Mouse (Mus musculus): ENCODE results near the gene E2f4. TPM values are rescaled to one million over a fixed set of nuclear protein-coding genes. Genes with fewer than 3 reads are reported as not detected.

E2f4 gene
- polyA plus RNA-seq, 1 experiment from 2014 or later: 125 TPM

GRCm38 (mm10) chr8:105261326-105261980 lies 36.0 kb upstream of the E2f4 start:
- peaks cover 32% of the 10 kb centered on the region for H3K4me1 ChIP-seq
- no peak overlapping the region for H3K27ac ChIP-seq (replicated peaks)
- H3K4me3 ChIP-seq: no peak overlapping the region
- H3K27me3 ChIP-seq (replicated peaks; ENCODE audit: low read depth, poor library complexity, severe bottlenecking): peaks cover 100% of the 10 kb centered on the region
- no peak for DNase-seq (ENCODE audit: low spot score)
- peaks cover 4% of the 10 kb centered on the region for H3K9me3 ChIP-seq
- H3K36me3 ChIP-seq (replicated peaks): no peaks in the 10 kb centered on the region
- 83% methylated on average over 12 of the region's 12 CpGs for WGBS

GRCm38 (mm10) chr8:105263244-105263912 lies 34.1 kb upstream of the E2f4 start:
- Histone ChIP-seq H3K4me1 (peaks cover 47% of the 10 kb centered on the region), H3K27me3 (replicated peaks; ENCODE audit: low read depth, poor library complexity, severe bottlenecking) (peaks cover 100% of the 10 kb centered on the region), H3K4me3 (peak overlapping the region; percentile 76), H3K36me3 (replicated peaks) (no peaks in the 10 kb centered on the region), H3K9me3 (peaks cover 4% of the 10 kb centered on the region), H3K27ac (replicated peaks) (no peak overlapping the region)
- WGBS: 40% methylated on average over 16 of the region's 16 CpGs
- DNase-seq (ENCODE audit: low spot score): no peak

GRCm38 (mm10) chr8:105264024-105264982 lies 33.2 kb upstream of the E2f4 start, which contains the start of the genes Tradd and Fbxl8:
Tradd (minus strand) TSS chr8:105264609.
Fbxl8 (plus strand) TSS chr8:105264648.
- WGBS: 1% methylated on average over 54 of the region's 54 CpGs
- Histone ChIP-seq H3K4me1 (peaks cover 48% of the 10 kb centered on the region), H3K9me3 (peaks cover 4% of the 10 kb centered on the region), H3K36me3 (replicated peaks) (no peaks in the 10 kb centered on the region), H3K4me3 (peak within 1 kb of the TSS; percentile 76), H3K27me3 (replicated peaks; ENCODE audit: low read depth, poor library complexity, severe bottlenecking) (peaks cover 100% of the 10 kb centered on the region), H3K27ac (replicated peaks) (peak within 1 kb of the TSS; percentile 59; the same call in 1 of the 2 replicates)
- peak; percentile 83 for DNase-seq (ENCODE audit: low spot score)

- WGBS: 15% methylated on average over 10 of the region's 10 CpGs
- no peak for DNase-seq (ENCODE audit: low spot score)
- Histone ChIP-seq H3K4me3 (peak overlapping the region; percentile 76), H3K27ac (replicated peaks) (no peak overlapping the region), H3K9me3 (peaks cover 4% of the 10 kb centered on the region), H3K27me3 (replicated peaks; ENCODE audit: low read depth, poor library complexity, severe bottlenecking) (peaks cover 100% of the 10 kb centered on the region), H3K4me1 (peaks cover 49% of the 10 kb centered on the region), H3K36me3 (replicated peaks) (no peaks in the 10 kb centered on the region)
Observed at GRCm38 (mm10) chr8:105265128-105265527, 32.3 kb upstream of the E2f4 start.

- Histone ChIP-seq H3K36me3 (replicated peaks) (no peaks in the 10 kb centered on the region), H3K9me3 (peaks cover 4% of the 10 kb centered on the region), H3K4me3 (no peak overlapping the region), H3K4me1 (peaks cover 59% of the 10 kb centered on the region), H3K27me3 (replicated peaks; ENCODE audit: low read depth, poor library complexity, severe bottlenecking) (peaks cover 100% of the 10 kb centered on the region), H3K27ac (replicated peaks) (no peak overlapping the region)
- 8% methylated on average over 13 of the region's 13 CpGs for WGBS
- DNase-seq (ENCODE audit: low spot score): no peak
Observed at GRCm38 (mm10) chr8:105266775-105267174, 30.7 kb upstream of the E2f4 start.

- H3K4me1 ChIP-seq: peaks cover 59% of the 10 kb centered on the region
- peak; percentile 85 for DNase-seq (ENCODE audit: low spot score)
- no peaks in the 10 kb centered on the region for H3K36me3 ChIP-seq (replicated peaks)
- H3K4me3 ChIP-seq: peak overlapping the region; percentile 65
- under 1% methylated on average over 65 of the region's 65 CpGs for WGBS
- H3K27me3 ChIP-seq (replicated peaks; ENCODE audit: low read depth, poor library complexity, severe bottlenecking): peaks cover 100% of the 10 kb centered on the region
- H3K27ac ChIP-seq (replicated peaks): peak overlapping the region; percentile 37; the same call in 1 of the 2 replicates
- H3K9me3 ChIP-seq: peaks cover 4% of the 10 kb centered on the region
Observed at GRCm38 (mm10) chr8:105268342-105269074, 29.0 kb upstream of the E2f4 start.

GRCm38 (mm10) chr8:105269075-105269458 lies 28.4 kb upstream of the E2f4 start:
- H3K9me3 ChIP-seq: peaks cover 4% of the 10 kb centered on the region
- WGBS: under 1% methylated on average over 10 of the region's 10 CpGs
- peaks cover 100% of the 10 kb centered on the region for H3K27me3 ChIP-seq (replicated peaks; ENCODE audit: low read depth, poor library complexity, severe bottlenecking)
- H3K4me1 ChIP-seq: peaks cover 54% of the 10 kb centered on the region
- no peaks in the 10 kb centered on the region for H3K36me3 ChIP-seq (replicated peaks)
- H3K27ac ChIP-seq (replicated peaks): peak overlapping the region; percentile 37; the same call in 1 of the 2 replicates
- H3K4me3 ChIP-seq: peak overlapping the region; percentile 65
- no peak for DNase-seq (ENCODE audit: low spot score)

GRCm38 (mm10) chr8:105269461-105269947 lies 28.0 kb upstream of the E2f4 start, which contains the start of gene Hsf4:
Hsf4 (plus strand) TSS chr8:105269801.
- Histone ChIP-seq H3K9me3 (peaks cover 4% of the 10 kb centered on the region), H3K36me3 (replicated peaks) (no peaks in the 10 kb centered on the region), H3K27me3 (replicated peaks; ENCODE audit: low read depth, poor library complexity, severe bottlenecking) (peaks cover 100% of the 10 kb centered on the region), H3K27ac (replicated peaks) (peak within 1 kb of the TSS; percentile 37; the same call in 1 of the 2 replicates), H3K4me1 (peaks cover 50% of the 10 kb centered on the region), H3K4me3 (peak within 1 kb of the TSS; percentile 65)
- DNase-seq (ENCODE audit: low spot score): peak; percentile 69
- under 1% methylated on average over 42 of the region's 42 CpGs for WGBS

GRCm38 (mm10) chr8:105270101-105270915 lies 27.2 kb upstream of the E2f4 start:
- H3K27me3 ChIP-seq (replicated peaks; ENCODE audit: low read depth, poor library complexity, severe bottlenecking): peaks cover 100% of the 10 kb centered on the region

GRCm38 (mm10) chr8:105270916-105271186 lies 26.6 kb upstream of the E2f4 start:
- peak; percentile 35 for DNase-seq (ENCODE audit: low spot score)
- WGBS: 2% methylated on average over 11 of the region's 11 CpGs
- Histone ChIP-seq H3K4me1 (peaks cover 48% of the 10 kb centered on the region), H3K4me3 (0 out of 2 replicates have a peak overlapping the region, but pooled peaks have one; percentile 4), H3K27me3 (replicated peaks; ENCODE audit: low read depth, poor library complexity, severe bottlenecking) (peaks cover 100% of the 10 kb centered on the region), H3K9me3 (peaks cover 4% of the 10 kb centered on the region), H3K36me3 (replicated peaks) (no peaks in the 10 kb centered on the region), H3K27ac (replicated peaks) (no peak overlapping the region)

More at GRCm38 (mm10) chr8:105270101-105270915, 27.2 kb upstream of the E2f4 start:
- H3K4me1 ChIP-seq: peaks cover 43% of the 10 kb centered on the region
- H3K4me3 ChIP-seq: peak overlapping the region; percentile 65
- 2% methylated on average over 39 of the region's 39 CpGs for WGBS
- H3K9me3 ChIP-seq: peaks cover 4% of the 10 kb centered on the region
- no peaks in the 10 kb centered on the region for H3K36me3 ChIP-seq (replicated peaks)
- DNase-seq (ENCODE audit: low spot score): peak; percentile 43
- H3K27ac ChIP-seq (replicated peaks): no peak overlapping the region

GRCm38 (mm10) chr8:105275387-105275786 lies 22.1 kb upstream of the E2f4 start:
- 5% methylated on average over 11 of the region's 11 CpGs for WGBS
- H3K27me3 ChIP-seq (replicated peaks; ENCODE audit: low read depth, poor library complexity, severe bottlenecking): peaks cover 100% of the 10 kb centered on the region
- H3K9me3 ChIP-seq: no peaks in the 10 kb centered on the region
- no peak overlapping the region for H3K27ac ChIP-seq (replicated peaks)
- no peak for DNase-seq (ENCODE audit: low spot score)
- peaks cover 30% of the 10 kb centered on the region for H3K4me1 ChIP-seq
- no peaks in the 10 kb centered on the region for H3K36me3 ChIP-seq (replicated peaks)
- H3K4me3 ChIP-seq: peak overlapping the region; percentile 55
